Mouse (Mus musculus): ENCODE measurements around the gene Dis3l2. TPM values are rescaled to one million over a fixed set of nuclear protein-coding genes. Genes with fewer than 3 reads are reported as not detected.

The Dis3l2 gene
- polyA plus RNA-seq, 1 experiment from 2014 or later: 38.8 TPM

DNA sequence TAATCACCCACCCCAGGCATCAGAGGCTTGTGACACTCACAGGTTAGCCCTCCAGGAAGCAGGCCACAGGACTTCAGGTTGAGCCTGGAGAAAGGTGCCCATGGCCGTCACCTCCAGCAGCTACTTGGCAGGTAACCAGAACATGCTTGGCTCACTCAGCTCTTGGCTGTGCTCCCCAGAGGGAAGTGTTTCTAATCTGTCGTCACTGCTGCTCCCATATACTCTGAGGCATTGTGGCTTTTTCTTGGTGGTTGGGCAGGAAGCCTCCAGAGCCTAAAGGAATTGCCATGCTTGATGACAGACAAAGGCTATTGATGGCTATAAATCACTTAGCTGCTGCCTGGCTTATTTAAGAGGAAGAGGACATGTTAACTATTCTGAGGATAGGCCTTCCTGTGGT is 325.2 kb downstream of the Dis3l2 start:
- no peaks in the 10 kb centered on the region for H3K9me3 ChIP-seq (replicated peaks)
- no peaks in the 10 kb centered on the region for H3K36me3 ChIP-seq
- no peak overlapping the region for H3K27ac ChIP-seq
- WGBS: 60% methylated on average over 2 of the region's 2 CpGs
- no peak overlapping the region for H3K4me2 ChIP-seq (replicated peaks)
- H3K4me3 ChIP-seq: no peak overlapping the region
- no peak for ATAC-seq (ENCODE audit: low FRiP score)
- H3K4me1 ChIP-seq: 0 out of 2 replicates have a peak, but pooled peaks cover 3% of the 10 kb centered on the region
- H3K27me3 ChIP-seq: no peaks in the 10 kb centered on the region
- no peak overlapping the region for H3K9ac ChIP-seq

DNA sequence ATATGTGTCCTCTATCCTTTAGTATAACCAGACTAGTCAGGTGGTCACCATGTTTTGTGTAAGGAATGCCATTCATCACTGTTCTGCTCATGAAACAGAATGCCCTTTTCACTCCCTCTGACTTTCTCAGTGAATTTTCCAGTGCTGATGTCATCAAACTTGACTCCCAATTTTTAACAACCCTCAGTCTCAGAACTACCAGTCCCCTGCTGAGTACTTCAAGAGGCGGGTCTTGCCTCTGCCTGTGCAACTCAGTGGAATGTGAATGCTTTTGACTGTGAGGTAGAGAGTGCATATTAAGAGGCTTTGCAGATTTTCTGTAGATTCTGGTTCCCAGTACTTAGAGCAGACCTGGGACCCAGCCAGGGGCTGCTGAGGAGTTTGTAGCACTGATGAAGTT is 327.0 kb downstream of the Dis3l2 start:
- no peak overlapping the region for H3K4me2 ChIP-seq (replicated peaks)
- H3K9me3 ChIP-seq (replicated peaks): no peaks in the 10 kb centered on the region
- peaks cover 14% of the 10 kb centered on the region for H3K4me1 ChIP-seq
- no peaks in the 10 kb centered on the region for H3K27me3 ChIP-seq
- H3K27ac ChIP-seq: no peak overlapping the region
- no peaks in the 10 kb centered on the region for H3K36me3 ChIP-seq
- WGBS: 32% methylated on average over 1 of the region's 1 CpGs
- H3K9ac ChIP-seq: no peak overlapping the region
- ATAC-seq (ENCODE audit: low FRiP score): no peak
- no peak overlapping the region for H3K4me3 ChIP-seq

DNA sequence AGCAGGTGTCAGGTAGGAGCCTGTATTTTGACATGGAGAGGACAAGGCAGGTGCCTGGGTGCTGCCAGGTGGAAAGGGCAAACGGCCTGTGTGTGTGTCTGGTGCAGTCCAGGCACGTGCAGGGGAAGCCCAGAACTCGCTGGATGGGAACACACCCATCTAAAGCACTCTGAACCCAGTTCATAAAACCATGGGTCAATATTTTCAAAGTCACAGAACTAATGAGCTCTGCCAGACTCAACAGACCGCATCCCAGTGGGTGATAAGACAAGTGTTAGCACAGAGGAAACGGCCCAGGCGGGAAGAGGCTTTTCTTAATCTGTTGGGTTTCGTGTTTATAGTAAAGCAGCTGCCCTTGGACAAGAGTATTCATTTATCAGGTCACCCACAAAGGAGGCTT is 328.9 kb downstream of the Dis3l2 start:
- Histone ChIP-seq H3K27me3 (no peaks in the 10 kb centered on the region), H3K9me3 (replicated peaks) (no peaks in the 10 kb centered on the region), H3K27ac (no peak overlapping the region), H3K4me3 (no peak overlapping the region), H3K9ac (no peak overlapping the region), H3K4me1 (peaks cover 24% of the 10 kb centered on the region), H3K36me3 (no peaks in the 10 kb centered on the region), H3K4me2 (replicated peaks) (no peak overlapping the region)
- 78% methylated on average over 7 of the region's 7 CpGs for WGBS
- ATAC-seq (ENCODE audit: low FRiP score): no peak

DNA sequence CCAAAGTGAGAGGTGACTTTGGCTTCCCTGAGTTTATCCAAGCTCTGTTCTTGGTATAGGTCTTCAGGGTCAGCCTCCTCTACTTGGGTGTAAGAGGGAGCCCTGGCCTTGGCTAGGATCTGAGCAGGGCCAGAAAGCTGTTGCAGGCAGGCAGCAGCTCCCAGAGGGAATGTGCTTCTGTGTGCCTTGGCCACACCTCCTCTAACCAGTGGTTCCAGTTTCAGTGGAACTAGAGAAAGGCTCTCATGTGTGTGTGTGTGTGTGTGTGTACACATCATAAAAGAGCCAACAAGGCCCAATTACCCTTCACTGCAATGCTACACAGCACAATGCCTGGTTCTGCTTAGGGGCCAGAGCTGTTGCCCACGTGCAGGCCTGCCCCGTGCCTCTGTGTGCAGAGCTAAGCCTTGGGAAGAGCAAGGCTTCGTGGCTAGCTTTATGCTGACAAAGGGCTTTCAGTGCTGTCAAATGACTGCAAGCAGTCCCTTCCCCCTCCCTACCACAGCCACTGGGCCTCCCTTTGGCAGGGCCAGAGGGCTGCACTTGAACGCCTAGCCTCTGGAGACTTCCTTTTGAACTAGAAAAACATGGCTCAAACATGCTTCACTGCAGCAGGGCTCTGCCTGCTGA is 332.0 kb downstream of the Dis3l2 start:
- Histone ChIP-seq H3K27ac (peak overlapping the region; percentile 84), H3K9ac (peak overlapping the region; percentile 2), H3K27me3 (no peaks in the 10 kb centered on the region), H3K36me3 (no peaks in the 10 kb centered on the region), H3K4me2 (replicated peaks) (no peak overlapping the region), H3K4me1 (peaks cover 24% of the 10 kb centered on the region), H3K4me3 (no peak overlapping the region), H3K9me3 (replicated peaks) (no peaks in the 10 kb centered on the region)
- peak; percentile 85 for ATAC-seq (ENCODE audit: low FRiP score)
- WGBS: 12% methylated on average over 4 of the region's 4 CpGs

DNA sequence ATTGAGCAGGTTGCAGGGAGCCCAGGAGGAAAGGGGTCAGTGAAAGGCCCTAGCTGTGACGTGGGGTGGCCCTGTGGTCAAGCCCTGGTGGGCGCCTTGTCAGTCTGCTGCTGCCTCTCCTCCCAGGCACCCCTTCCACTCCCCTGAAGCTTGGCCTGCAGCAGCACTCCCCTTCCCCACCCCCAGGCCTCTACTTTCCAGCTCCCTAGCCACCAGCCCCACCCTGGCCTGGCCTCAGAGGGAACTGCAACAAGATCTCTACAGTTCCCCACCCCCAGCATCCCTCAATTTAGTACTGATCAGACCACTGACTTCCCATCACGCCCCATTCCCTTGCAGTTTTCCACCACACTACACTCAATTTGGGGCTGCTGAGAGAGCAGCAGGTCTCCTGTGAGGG is 332.7 kb downstream of the Dis3l2 start:
- Histone ChIP-seq H3K27me3 (no peaks in the 10 kb centered on the region), H3K4me3 (no peak overlapping the region), H3K4me1 (peaks cover 23% of the 10 kb centered on the region), H3K4me2 (replicated peaks) (0 out of 2 replicates have a peak overlapping the region, but pooled peaks have one; percentile 13), H3K9ac (peak overlapping the region; percentile 2), H3K36me3 (no peaks in the 10 kb centered on the region), H3K27ac (peak overlapping the region; percentile 84), H3K9me3 (replicated peaks) (no peaks in the 10 kb centered on the region)
- ATAC-seq (ENCODE audit: low FRiP score): peak; percentile 11; the same call in 1 of the 2 replicates
- WGBS: 52% methylated on average over 3 of the region's 3 CpGs

DNA sequence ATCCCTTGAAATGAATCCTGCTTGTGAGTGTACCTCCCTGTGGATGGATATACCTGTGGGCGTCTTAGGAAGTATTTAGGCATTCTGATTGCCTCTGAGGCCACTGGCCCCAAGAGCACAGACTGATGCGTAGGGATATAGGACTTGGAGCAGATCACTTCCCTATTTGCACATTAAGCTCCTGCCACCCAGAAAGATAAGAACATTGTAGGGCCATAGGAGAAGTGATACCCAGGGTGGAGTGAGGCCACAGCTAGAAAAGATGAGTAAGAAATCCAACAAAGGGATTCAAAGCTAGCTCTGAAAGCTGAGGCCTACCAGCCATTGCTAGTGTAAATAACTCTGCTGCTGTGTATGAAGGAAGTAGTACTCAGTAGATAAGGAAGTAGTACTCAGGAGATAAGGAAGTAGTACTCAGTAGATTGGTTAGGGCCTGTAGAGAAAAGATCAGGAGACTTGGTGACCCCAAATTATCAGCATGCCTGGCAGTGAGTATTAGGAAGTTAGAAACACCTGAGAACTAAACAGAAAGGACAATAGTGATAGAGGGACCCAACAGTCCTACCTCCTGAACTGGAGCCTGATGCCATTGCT is 335.0 kb downstream of the Dis3l2 start:
- no peaks in the 10 kb centered on the region for H3K27me3 ChIP-seq
- no peaks in the 10 kb centered on the region for H3K36me3 ChIP-seq
- no peaks in the 10 kb centered on the region for H3K9me3 ChIP-seq (replicated peaks)
- no peak overlapping the region for H3K4me3 ChIP-seq
- 92% methylated on average over 2 of the region's 2 CpGs for WGBS
- no peak for ATAC-seq (ENCODE audit: low FRiP score)
- H3K27ac ChIP-seq: no peak overlapping the region
- peaks cover 23% of the 10 kb centered on the region for H3K4me1 ChIP-seq
- no peak overlapping the region for H3K9ac ChIP-seq
- H3K4me2 ChIP-seq (replicated peaks): no peak overlapping the region

DNA sequence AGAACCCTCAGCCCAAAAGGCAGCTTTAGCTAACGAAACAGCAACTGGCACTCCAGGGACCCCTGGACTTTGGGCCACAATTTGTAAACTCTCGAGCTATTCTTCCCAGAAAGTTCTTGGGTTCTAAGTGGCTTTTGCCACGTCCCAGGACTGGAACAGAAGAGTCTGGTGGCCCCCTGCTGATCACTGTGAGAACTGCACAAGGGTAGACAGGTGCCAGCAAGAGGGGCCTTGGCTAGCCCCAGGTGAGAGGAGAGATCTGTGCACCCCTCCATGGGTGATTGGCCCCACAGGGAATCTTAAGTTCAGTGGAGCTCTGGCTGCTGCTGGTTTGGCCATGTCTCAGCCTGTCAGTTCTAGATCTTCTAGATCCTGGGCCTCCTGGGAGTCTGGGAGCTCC is 337.5 kb downstream of the Dis3l2 start:
- no peak for ATAC-seq (ENCODE audit: low FRiP score)
- Histone ChIP-seq H3K4me2 (replicated peaks) (no peak overlapping the region), H3K4me1 (peaks cover 8% of the 10 kb centered on the region), H3K27me3 (no peaks in the 10 kb centered on the region), H3K9ac (no peak overlapping the region), H3K27ac (no peak overlapping the region), H3K9me3 (replicated peaks) (no peaks in the 10 kb centered on the region), H3K4me3 (no peak overlapping the region), H3K36me3 (peaks cover 13% of the 10 kb centered on the region)
- 29% methylated on average over 3 of the region's 3 CpGs for WGBS

DNA sequence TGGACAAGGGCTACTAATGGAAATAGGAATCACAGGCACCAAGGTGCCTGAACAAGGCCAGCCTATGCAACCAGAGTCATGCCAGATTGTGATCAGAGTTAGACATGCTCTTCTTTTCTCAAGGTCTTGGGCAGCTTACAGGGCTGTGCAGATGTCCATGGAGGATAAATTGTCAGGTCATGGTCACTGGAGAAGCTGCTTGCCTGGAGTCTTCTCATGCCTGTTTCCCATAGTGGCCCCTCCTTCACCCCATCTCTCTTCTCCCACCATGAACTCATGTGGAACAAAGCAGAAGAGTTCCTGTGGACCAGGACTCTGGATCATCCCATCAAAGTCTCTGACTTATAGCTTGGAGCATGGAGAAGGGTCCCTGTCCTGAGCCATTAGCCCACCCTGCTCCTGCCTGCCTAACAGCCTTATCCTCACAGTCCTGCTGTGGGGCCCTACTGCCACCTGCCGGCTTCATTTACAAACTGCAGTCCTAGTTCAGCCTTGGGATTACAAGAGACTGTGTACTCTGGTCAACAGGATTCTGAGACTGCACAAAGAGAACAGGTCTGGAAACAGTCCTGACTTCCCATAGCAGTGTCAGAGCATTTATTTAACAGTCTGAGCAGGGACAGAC is 338.3 kb downstream of the Dis3l2 start:
- H3K9me3 ChIP-seq (replicated peaks): no peaks in the 10 kb centered on the region
- 0% methylated on average over 1 of the region's 1 CpGs for WGBS
- peaks cover 2% of the 10 kb centered on the region; the same call in 1 of the 2 replicates for H3K4me1 ChIP-seq
- peak; percentile 62 for ATAC-seq (ENCODE audit: low FRiP score)
- no peak overlapping the region for H3K4me2 ChIP-seq (replicated peaks)
- no peak overlapping the region for H3K27ac ChIP-seq
- no peak overlapping the region for H3K4me3 ChIP-seq
- no peak overlapping the region for H3K9ac ChIP-seq
- H3K36me3 ChIP-seq: peaks cover 17% of the 10 kb centered on the region
- H3K27me3 ChIP-seq: no peaks in the 10 kb centered on the region

DNA sequence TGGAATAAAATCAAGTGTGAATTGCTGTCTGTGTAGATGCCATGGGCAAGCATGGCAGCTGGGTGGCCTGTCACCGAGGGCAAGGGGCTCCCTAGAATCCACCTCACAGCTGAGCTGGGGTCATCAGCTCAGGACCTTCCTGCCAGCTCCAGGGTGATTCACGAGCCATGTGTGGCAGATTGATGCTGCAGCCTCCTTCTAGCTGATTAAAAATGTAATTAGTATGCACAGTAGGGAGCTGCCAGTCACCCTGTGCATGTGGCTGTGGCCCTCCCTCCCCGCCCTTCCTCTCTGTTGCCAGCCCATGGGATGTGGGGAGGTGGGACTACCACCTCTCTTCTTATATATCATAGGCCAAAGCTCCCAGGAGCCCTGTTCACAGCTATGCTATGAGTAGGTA is 346.5 kb downstream of the Dis3l2 start:
- ATAC-seq (ENCODE audit: low FRiP score): peak; percentile 76
- H3K36me3 ChIP-seq: peaks cover 20% of the 10 kb centered on the region
- peak overlapping the region; percentile 32; the same call in 1 of the 2 replicates for H3K27ac ChIP-seq
- no peaks in the 10 kb centered on the region for H3K27me3 ChIP-seq
- peaks cover 8% of the 10 kb centered on the region; the same call in 1 of the 2 replicates for H3K4me1 ChIP-seq
- 35% methylated on average over 3 of the region's 3 CpGs for WGBS
- H3K4me2 ChIP-seq (replicated peaks): no peak overlapping the region
- H3K9ac ChIP-seq: no peak overlapping the region
- no peaks in the 10 kb centered on the region for H3K9me3 ChIP-seq (replicated peaks)
- H3K4me3 ChIP-seq: no peak overlapping the region

DNA sequence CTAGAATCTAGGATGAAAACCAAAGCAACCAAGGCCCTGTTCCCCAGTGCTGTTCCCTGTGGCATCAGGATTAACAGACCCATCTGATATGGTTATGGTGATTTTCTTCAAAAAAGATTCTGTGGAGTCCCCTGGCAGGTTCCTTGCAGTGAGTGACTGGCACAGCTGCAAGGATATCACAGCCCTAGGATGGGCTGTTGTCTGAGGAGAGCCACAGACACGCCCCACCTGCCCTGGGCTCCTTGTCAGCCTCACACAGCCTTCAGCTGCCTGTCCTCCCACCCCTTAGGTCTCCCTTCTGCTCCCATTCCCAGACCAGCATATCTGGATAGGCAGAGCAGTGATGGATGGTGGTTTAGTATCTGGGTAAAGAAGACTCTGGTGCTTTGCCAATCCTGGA is 347.1 kb downstream of the Dis3l2 start:
- Histone ChIP-seq H3K9me3 (replicated peaks) (no peaks in the 10 kb centered on the region), H3K4me3 (no peak overlapping the region), H3K4me2 (replicated peaks) (no peak overlapping the region), H3K36me3 (peaks cover 14% of the 10 kb centered on the region; the same call in 1 of the 2 replicates), H3K27me3 (no peaks in the 10 kb centered on the region), H3K27ac (peak overlapping the region; percentile 30; the same call in 1 of the 2 replicates), H3K4me1 (peaks cover 8% of the 10 kb centered on the region; the same call in 1 of the 2 replicates), H3K9ac (no peak overlapping the region)
- ATAC-seq (ENCODE audit: low FRiP score): no peak; the same call in 1 of the 2 replicates
- 67% methylated on average over 1 of the region's 1 CpGs for WGBS

DNA sequence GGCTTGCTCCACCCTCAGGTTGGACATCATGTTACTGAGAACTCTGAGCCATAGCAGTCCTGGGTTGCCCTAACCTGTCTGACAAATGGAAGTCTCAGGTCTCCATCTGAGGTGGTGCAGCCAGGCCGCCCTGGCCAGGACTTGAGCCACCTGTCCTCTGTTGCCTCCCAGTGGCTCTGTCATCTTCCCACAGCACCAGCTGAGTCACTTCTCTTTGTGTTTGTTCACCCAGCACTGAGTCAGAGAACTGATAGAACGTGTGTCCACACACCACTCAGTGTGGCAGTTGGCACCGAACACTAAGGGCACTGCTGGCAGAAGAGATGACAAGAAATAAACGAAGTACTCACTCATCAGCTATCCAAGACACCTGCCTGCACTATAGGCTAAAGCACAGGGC is 347.8 kb downstream of the Dis3l2 start:
- H3K36me3 ChIP-seq: peaks cover 10% of the 10 kb centered on the region; the same call in 1 of the 2 replicates
- WGBS: 84% methylated on average over 4 of the region's 4 CpGs
- no peak overlapping the region for H3K27ac ChIP-seq
- peaks cover 8% of the 10 kb centered on the region; the same call in 1 of the 2 replicates for H3K4me1 ChIP-seq
- no peak overlapping the region for H3K9ac ChIP-seq
- no peak overlapping the region for H3K4me2 ChIP-seq (replicated peaks)
- no peak overlapping the region for H3K4me3 ChIP-seq
- no peaks in the 10 kb centered on the region for H3K27me3 ChIP-seq
- ATAC-seq (ENCODE audit: low FRiP score): no peak
- H3K9me3 ChIP-seq (replicated peaks): no peaks in the 10 kb centered on the region

DNA sequence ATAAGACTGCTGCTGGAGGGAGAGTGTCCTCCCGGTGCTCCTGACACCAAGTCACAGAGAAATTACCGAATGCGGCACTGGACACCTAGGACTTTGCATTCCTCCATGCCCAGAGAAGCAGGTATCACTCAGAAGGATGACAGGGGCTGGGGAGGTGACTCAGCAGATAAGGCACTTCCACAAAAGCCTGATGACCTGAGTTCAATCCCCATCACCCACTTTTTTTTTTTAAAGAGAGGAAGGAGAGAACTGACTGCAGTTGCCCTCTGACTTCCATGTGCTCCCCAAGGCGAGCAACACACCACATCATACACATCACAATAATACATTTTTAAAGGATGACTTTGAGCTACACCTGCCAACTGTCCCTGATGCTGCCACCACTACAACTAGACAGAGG is 353.5 kb downstream of the Dis3l2 start:
- WGBS: 84% methylated on average over 4 of the region's 4 CpGs
- no peaks in the 10 kb centered on the region for H3K4me1 ChIP-seq
- no peaks in the 10 kb centered on the region for H3K27me3 ChIP-seq
- H3K4me3 ChIP-seq: no peak overlapping the region
- H3K36me3 ChIP-seq: no peaks in the 10 kb centered on the region
- H3K9me3 ChIP-seq (replicated peaks): no peaks in the 10 kb centered on the region
- H3K4me2 ChIP-seq (replicated peaks): no peak overlapping the region
- ATAC-seq (ENCODE audit: low FRiP score): no peak
- no peak overlapping the region for H3K27ac ChIP-seq
- no peak overlapping the region for H3K9ac ChIP-seq
